Mouse (Mus musculus): Measurements from ENCODE around the gene Nudt1. TPM values are rescaled to one million over a fixed set of nuclear protein-coding genes. Genes with fewer than 3 reads are reported as not detected.

Gene Nudt1
- total RNA-seq (2014; fragmentation: Nextera tagmentation) (24.4 and 45.5 TPM in 2 replicates), total RNA-seq (2017) (58.2 and 65.2 TPM in 2 replicates)

DNA sequence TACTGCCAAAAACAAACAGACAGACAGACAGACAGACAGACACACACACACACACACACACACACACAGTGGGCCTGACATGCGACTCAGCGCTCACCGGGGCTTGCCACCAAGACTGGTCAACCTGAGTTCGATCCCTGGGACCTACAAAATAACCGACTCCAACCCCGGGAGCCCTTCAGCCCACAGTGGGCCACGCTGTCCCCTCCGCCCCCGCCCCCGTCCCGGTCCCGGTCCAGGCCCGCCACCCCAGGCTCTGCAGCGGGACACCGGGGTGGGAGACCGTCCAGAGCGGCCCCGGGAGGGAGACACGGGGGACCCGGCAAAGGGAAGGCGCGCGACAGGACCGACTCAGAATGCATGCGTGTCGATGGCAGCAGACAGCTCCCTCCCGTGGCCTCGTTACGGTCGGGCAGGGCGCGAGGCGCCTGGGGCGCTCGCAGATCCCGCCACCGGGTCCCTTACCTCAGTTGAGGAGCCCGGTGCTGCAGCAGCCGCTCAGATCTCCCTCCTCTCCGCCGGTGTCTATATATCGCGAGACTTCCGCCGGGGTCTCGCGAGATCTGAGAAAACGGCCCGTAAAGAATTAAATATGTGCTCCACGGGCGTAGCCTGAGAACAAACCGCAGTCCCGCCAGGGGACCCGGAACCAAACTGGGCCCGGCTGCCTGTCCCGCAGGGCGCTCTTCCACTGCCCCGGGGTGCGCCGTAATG is at the start of gene Nudt1, which contains the start of gene Mad1l1:
TSS of gene Nudt1 (plus strand) at position 615 of the 714 bp plus-strand sequence.
TSS of gene Mad1l1 (minus strand) at position 511 of the 714 bp plus-strand sequence.
- peak; percentile 84 for ATAC-seq (replicated peaks; ENCODE audit: low FRiP score, low TSS enrichment, poor library complexity, severe bottlenecking)

DNA sequence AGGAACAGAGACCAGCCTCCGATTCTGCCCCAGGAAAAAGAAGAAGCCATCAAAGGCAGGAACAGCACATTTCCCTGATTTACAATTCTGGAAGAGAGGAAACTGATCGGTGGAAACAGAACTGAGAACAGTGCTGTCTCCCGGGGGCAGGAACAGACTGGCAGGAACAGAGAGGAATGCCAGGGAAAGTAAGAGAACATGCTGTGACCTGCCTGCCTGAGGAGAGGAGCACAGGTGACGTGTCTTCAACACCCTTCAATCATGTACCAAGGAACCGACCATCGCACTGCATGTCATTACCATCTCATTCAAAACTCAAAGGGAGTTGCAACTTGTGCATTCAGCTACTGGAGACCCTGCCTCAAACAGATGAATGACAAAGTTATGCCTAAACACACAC is 44.7 kb upstream of the Nudt1 start:
- no peak for ATAC-seq (replicated peaks; ENCODE audit: low FRiP score, low TSS enrichment, poor library complexity, severe bottlenecking)

DNA sequence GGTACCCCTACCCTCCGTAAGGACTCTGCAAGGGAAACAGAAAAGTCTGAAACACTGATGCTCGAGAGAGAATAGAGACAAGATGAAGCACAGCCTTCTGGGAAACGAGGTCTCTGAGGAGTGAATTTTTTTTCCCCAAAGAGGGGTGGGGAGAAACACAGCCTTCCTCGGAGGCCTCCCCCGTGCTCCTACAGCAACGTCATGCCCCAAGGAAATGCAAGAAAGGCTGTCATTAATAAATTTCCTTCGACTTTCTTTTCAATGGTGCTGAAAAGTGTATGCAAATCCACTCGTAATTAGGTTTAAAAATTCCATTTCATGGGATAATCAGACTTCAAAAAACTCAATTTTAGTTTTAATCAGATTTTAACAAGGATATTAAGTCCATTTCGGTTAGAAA is 41.3 kb upstream of the Nudt1 start:
- no peak for ATAC-seq (replicated peaks; ENCODE audit: low FRiP score, low TSS enrichment, poor library complexity, severe bottlenecking)

DNA sequence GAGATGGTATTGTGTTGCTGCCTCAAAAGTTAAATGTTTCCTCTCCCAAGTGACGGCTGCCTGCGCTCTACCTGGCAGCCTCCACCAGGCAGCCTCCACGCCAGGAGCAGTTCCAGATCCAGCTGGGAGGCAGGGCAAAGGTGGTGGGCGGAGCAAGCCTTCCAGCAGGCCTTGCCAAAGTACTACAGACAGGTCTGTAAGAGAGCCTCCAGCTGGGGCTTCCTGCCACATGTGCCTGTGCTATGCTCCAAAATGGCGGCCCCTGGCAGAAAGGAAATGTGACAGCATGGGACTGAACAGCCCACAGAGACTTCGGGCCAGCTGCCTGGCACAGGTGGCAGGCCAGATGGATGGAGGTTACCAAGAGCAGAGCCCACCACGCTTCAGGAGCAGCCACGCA is 39.1 kb upstream of the Nudt1 start:
- ATAC-seq (replicated peaks; ENCODE audit: low FRiP score, low TSS enrichment, poor library complexity, severe bottlenecking) = no peak

DNA sequence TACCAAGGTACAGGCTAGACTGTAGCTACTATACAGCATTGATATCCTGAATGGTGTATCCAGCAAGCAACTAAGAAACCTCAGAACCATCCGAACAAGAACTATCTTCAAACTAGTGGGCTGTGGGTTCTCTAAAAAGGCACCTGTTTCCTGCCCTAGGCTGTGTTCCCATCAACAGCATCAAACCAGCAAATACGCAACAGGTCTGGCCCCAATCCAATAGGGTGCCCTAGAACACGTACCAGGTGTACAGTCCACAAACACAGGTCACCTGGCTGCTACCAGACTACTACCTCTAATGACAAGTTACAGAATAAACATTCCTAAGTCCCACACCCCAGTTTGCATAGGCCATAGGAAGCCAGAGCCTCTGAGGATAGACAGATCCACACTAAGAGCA is 38.6 kb upstream of the Nudt1 start:
- no peak for ATAC-seq (replicated peaks; ENCODE audit: low FRiP score, low TSS enrichment, poor library complexity, severe bottlenecking)

DNA sequence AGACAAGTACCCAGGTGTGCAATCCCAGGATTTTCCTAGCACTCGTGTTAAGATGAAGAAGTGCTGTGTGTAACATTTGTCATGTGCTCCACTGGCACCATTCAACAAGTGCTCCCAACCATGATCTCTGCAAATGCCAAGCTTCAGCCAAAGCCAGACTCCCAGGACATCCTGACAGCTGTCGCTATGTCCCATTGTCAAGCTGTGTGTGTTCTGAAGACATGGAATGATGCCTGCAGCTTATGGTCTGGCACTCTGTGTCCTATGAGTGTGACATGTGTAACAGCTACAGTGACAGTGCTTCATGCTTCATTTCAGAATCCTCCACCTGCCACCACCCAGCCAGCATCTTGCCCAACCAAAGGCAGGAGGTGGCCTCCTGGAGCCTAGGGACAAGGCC is 37.4 kb upstream of the Nudt1 start:
- ATAC-seq (replicated peaks; ENCODE audit: low FRiP score, low TSS enrichment, poor library complexity, severe bottlenecking) = no peak

DNA sequence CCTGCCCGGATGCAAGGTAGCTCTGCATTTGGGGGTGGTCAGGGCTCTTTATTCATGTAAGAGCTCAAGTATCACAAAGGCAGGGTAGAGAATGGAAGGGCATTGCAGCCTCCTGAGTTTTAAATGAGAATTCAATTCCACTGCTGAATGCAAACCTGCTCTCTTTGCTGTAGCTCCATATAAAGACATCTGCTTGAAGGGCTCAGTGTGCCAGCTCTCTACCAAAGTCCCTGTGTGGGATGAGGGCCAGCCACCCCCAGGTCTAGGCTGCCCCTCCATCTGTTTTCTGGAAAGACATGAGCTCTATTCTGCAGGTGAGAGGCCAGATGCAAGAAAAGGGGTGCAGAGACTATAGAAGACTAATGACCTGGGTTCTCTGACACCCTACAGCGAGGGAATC is 36.7 kb upstream of the Nudt1 start:
- ATAC-seq (replicated peaks; ENCODE audit: low FRiP score, low TSS enrichment, poor library complexity, severe bottlenecking) = no peak

DNA sequence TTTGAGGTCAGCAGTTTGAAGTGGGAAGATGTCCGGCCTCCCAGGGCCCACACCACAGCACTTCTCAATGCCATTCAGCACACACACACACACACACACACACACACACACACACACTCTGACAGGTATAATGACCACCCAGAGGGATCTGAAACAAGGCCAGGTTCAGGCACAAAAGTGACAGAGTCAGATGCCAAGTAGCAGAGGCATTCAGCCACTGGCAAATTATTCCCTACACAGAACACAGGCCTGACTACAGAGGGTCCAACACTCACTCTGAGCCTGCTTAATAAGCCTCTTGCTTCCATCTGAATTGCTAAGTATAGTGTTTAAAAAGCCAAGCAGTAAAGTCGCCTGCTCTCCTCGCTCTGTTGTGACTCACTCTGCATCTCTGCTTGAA is 33.2 kb upstream of the Nudt1 start:
- no peak for ATAC-seq (replicated peaks; ENCODE audit: low FRiP score, low TSS enrichment, poor library complexity, severe bottlenecking)

DNA sequence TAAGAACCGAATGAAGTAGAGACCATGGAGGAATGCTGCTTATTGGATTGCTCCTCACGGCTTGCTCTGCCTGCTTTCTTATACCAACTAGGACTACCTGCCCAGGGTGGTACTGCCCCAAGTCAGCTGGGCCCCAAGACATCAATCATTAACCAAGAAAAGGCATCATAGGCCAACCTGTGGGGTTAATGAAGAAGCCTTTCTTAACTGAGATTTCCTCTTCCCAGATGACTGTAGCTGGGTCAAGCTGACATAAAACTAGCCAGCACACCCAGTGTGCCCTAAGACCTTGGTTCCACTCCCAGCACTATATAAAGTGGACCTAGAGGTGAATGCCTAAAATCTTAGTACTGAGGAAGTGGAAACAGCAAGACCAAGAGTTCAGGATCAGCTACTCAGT is 32.3 kb upstream of the Nudt1 start:
- ATAC-seq (replicated peaks; ENCODE audit: low FRiP score, low TSS enrichment, poor library complexity, severe bottlenecking) = no peak

DNA sequence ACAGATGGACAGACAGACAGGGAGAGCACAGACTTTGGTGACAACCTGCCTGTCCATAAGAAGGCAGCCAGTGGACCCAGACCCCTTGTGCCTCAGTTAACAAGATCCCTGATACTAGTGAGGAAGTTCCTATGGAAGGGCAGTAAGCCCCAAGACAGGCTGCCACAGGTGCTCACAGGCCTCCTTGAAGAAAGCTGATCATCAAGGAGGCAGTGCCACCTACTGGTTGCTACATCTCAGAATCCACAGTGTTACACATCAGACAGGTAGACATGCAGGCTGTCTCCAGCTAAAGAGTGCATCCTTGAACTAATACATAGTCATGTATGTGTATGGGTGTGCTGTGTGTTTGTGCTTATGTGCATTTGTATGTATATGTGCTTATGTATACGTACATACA is 29.3 kb upstream of the Nudt1 start:
- peak; percentile 50; the same call in 1 of the 2 replicates for ATAC-seq (replicated peaks; ENCODE audit: low FRiP score, low TSS enrichment, poor library complexity, severe bottlenecking)

DNA sequence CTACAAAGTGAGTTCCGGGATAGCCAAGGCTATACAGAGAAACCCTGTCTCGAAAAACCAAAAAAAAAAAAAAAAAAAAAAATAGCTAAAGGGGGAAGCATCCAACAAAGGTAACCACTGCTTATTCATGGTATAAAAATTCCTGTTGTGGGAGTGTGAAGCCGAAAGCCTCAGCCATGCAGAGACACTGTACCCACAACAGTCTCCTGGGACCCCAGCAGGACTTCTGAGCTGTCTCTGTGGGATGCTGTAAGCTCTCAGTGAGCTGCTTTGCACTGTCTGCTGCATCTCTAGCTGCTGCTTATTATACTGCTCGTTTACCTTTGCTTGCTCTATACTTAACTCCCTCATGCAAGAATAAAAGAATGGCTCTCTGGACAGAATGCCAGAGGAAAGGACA is 23.2 kb upstream of the Nudt1 start:
- no peak for ATAC-seq (replicated peaks; ENCODE audit: low FRiP score, low TSS enrichment, poor library complexity, severe bottlenecking)

DNA sequence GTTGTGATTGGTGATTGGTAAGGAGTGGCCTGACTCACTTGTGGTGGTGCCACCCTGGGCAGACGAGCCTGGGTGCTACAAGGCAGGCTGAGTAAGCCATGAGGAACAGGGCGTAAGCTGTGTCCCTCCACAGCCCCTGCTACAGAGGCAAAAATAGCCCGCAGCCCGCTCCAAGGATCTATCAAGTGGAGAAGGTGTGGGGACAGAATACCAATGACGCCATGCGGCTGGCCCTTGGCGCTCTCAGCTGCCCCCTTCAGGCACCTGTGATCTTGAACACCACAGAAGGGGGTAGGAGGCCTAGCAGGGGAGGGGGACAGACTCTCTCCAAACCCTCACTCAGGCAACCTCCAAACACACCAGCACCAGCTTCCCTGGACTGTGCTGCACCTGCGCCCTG is 15.4 kb upstream of the Nudt1 start:
- ATAC-seq (replicated peaks; ENCODE audit: low FRiP score, low TSS enrichment, poor library complexity, severe bottlenecking) = no peak

DNA sequence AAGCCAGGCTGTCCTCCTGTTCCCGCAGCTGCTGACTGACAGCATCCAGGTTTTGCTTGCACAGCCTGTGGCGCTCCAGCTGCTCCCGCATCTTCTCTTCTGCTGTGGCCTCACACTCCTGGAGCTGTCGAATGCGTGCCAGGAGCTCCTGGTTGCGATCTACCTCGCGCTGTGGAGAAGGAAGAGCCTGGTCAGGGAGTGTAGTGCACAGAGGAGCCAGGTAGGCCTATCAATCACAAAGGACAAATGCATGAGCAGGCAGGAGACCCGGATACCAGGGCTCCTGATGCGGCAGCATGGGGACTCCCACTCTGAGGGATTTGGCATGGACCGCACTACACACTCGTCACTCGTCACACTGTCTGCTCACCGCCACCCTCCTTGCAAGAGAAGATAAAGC is 13.9 kb upstream of the Nudt1 start:
- no peak for ATAC-seq (replicated peaks; ENCODE audit: low FRiP score, low TSS enrichment, poor library complexity, severe bottlenecking)

DNA sequence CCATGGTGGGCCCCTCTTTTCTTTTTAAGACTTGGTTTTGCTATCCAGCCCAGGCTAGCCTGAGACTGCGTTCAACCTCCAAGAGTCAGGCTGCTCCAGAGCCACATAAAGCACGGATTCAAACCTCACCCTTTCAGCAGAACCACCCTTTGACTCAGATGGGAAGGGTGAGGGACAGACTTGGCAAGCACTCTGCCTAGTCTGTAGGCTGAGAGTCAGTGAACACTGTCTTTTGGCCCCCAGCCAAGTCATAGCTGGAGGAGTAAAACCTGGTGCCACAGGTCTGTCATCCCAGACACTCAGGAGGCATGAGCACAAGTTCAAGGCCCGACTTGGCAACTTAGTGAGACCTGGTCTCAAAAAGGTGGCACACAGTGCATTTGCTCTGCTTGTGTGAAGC is 4.7 kb upstream of the Nudt1 start:
- no peak for ATAC-seq (replicated peaks; ENCODE audit: low FRiP score, low TSS enrichment, poor library complexity, severe bottlenecking)

DNA sequence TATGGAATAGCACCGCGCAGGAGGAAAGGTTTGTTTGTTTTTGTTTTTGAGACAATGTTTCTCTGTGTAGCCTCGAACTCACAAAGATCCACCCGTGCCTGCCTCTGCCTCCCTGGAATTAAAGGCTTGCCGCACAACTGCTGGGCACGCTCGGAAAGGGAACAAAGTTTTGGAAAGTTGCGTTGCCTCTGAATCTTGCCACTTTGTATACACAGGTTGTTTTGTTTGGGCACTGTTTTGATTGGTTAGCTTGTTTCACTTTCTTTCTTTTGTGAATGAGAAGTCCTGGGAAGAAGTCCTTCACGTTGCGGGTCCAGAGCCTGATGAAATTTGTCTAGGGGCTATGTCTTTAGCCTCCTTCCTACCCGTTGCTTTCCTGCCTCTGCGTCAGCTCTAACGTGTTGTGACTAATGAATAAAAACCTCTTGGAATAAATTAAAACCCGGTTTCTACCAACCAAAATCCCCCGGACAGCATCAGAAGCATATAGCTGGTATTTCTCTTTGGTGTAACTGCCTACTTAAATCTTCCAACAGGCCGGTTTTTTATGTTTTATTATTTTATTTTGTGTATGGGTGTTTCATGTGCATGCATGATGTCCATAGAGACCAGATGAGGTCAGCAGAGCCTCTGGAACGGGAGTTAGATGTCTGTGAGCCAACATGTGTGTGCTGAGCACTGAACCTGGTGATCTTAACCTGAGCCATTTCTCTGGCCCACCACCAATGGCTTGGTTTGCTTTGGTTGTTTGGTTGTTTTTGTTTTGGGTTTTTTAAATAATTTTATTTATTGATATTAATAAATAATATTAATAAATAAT is 510 bp downstream of the Nudt1 start:
- peak; percentile 27 for ATAC-seq (replicated peaks; ENCODE audit: low FRiP score, low TSS enrichment, poor library complexity, severe bottlenecking)

DNA sequence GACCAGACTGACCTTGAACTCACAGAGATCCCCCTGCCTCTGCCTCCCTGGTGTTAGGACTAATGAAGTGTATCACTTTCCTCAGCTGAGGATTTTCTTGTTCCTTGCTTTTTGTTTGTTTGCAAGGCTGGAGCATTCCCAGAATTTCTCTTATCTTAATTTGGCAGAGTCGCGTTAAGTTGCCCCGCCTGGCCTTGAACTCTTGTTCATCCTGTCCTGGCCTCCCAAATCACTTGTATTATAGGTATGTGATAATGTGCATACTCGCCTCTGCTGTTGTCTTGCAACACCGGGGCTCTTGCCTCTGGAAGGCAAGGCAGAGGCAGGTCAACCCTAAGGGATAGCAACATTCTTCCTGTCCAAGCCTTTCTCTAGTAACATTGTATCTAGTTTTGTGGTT is 2.6 kb downstream of the Nudt1 start:
- no peak for ATAC-seq (replicated peaks; ENCODE audit: low FRiP score, low TSS enrichment, poor library complexity, severe bottlenecking)

DNA sequence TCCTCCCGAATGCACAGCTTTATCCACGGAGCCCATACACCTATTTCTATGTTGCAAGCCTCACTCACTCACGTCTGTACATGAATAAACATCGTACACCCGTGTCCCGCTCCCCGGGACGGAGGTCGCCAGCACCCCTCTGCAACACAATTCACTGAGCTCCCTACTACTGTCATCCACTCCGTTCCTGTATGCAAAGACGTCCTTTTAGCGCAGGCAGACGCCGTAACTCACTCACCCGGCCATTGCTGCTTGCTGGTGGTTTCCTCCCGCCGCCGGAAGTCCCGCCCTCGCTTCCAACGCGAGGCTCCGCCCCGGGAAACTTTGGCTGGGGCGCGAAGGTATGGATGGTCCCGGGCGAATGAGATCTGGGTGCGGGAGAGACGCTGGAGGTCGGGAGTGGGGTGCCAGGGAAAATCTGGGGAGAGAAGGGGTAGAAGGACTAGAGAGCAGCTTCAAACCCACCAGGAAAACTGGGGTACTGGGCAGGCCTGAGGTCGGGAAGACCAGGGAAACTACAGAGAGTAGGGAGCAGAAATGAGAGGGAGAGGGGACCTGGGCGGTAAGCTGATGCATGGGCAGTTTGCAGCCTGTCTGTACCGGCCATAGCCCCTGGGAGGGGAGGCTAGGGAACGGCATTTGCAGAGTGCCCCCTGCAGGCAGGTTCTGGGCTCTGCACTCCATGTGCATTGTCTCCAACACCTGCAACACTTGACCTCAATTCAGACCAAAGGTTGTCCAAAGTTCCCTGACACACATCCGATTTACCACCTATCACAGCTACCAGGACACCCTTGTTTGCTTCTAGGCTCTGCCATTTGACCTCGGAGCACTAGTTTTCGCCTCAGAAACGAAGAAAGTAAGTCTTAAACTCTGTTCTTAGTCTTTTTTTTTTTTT is 10.4 kb downstream of the Nudt1 start, which contains the start of gene Mrm2:
TSS of gene Mrm2 (minus strand) at position 284 of the 898 bp plus-strand sequence.
- ATAC-seq (replicated peaks; ENCODE audit: low FRiP score, low TSS enrichment, poor library complexity, severe bottlenecking) = peak; percentile 89

DNA sequence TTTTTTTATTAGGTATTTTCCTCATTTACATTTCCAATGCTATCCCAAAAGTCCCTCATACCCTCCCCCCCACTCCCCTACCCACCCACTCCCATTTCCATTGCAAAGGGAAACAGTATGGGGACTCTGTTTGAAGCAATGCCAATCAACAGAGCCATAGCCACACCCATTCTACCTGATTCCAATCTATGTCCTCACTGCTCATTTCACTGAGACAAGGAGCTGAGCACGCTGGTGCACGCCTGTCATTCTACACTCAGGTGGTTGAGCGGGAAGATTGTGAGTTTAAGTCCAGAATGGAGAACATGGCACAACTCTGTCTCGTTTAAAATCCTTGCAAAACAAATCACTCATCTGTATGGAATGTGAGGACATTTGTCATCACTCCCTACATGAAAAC is 11.1 kb downstream of the Nudt1 start:
- ATAC-seq (replicated peaks; ENCODE audit: low FRiP score, low TSS enrichment, poor library complexity, severe bottlenecking) = 0 out of 2 replicates have a peak, but pooled peaks have one; percentile 22

DNA sequence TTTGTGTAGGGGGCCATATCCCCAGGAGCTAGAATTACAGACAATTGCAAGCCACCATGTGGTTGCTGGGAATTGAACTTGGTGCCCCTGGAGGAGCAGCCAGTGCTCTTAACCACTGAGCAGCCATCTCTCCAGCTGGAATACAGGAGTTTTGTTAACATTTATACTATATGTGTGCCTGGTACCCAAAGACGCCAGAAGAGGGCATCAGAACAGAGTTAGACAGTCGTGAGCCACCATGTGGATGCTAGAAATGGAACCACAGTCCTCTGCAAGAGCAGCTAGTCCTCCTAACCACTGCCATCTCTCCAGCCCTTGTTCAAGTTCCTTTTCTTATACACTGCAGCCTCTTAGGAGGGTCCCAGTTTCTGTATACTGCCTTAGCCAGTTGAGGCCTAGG is 12.2 kb downstream of the Nudt1 start:
- ATAC-seq (replicated peaks; ENCODE audit: low FRiP score, low TSS enrichment, poor library complexity, severe bottlenecking) = peak; percentile 45

DNA sequence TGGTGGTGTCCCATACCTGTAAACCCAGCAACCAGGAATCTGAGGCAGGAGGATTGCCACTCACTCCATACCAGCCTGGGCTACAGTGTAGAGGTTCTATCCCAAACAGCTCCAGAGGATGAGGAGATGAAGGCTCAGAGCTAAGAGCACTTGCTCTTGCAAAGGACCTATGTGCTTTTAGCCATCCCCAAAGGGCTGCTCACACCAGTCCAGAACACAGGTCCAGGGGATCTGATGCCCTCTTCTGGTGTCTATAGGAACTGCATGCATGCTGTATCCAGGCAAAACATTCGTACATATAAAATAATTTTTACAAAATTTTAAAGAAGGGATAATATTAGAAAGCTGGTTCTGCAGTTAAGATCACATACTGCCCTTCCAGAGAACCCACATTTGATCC is 15.2 kb downstream of the Nudt1 start:
- no peak for ATAC-seq (replicated peaks; ENCODE audit: low FRiP score, low TSS enrichment, poor library complexity, severe bottlenecking)

Data from megakaryocyte-erythroid progenitor cell, adult 5-6 weeks (primary cell).